Mouse (Mus musculus): Measurements from ENCODE around the gene March1.

GRCm38 (mm10) chr8:66394148-66394547 is 776.4 kb downstream of the March1 start:
- no peak for TF ChIP-seq CTCF (IDR thresholded peaks at IDR 0.05; ENCODE audit: low read depth)
- TF ChIP-seq EP300 (optimal IDR thresholded peaks at IDR 0.05), result no peak
